Mouse (Mus musculus) bone marrow, adult 2 months (tissue): ENCODE measurements around the gene Gpr142.

Experiments
- CTCF ChIP-seq: fragments of 200-500 bp; IDR thresholded peaks from 2 replicates; pipeline ENCODE4 v1.5.1; 2011; ENCODE audit warnings: low read length, control low read depth; ENCODE audit not compliant: control insufficient read depth, insufficient read depth
- POLR2A ChIP-seq: fragments of 200-500 bp; IDR thresholded peaks from 2 replicates; pipeline ENCODE4 v1.6.1; 2011; ENCODE audit warnings: low read depth, mild to moderate bottlenecking, control low read depth, low read length, borderline replicate concordance; ENCODE audit not compliant: control insufficient read depth

GRCm38 (mm10) chr11:114789716-114790115, 9.0 kb upstream of the Gpr142 start:
- TF ChIP-seq CTCF (no peak), POLR2A (no peak)
